Mouse (Mus musculus): ENCODE data around the gene Cnnm2.
A peak's percentile ranks its signal among the peaks of the same experiment; 100 is the strongest.

The Cnnm2 gene

DNA sequence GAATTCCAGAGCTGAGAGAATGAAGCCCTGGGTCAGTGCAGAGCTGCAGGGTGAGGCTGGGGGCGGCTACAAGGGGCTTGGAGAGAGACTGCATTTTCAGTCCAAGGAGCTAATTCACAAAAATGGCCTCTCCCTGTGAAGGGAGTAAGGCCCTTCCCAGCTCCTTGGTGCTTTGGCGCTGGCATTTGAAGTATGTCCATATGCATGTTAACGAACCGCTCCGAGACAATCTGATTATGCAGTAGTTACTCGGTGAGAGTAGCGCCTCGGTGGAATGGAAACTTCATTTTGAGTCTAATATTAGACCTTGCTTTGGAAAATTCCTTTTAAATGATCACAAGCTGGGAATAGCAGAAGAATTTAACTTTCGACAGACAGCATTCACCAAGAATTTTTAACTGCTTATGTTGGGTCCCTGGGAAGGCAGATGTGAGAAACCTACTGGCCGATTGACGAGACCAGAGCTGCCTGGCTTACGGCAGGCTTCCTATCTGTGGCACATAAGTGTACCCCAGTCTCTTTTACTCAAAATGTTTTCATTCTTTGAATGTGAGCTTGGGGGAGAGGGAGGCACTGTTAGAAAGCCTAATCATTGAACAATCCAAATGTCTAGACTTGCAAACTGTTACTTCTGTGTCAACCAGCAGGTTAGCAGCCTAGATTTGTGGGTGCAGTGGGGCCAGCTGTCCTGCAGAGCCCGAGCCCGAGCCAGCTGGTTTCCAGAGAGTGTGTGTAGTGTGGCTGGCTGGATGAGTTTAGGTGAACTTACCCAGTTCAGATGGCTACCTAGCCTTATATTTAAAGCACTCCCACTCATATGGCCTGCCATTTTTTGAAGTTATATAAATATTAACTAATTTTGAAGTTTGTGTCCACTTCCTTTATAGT lies 87.2 kb downstream of the Cnnm2 start:
- no peak for DNase-seq (ENCODE audit: low spot score in 2 of 2)

DNA sequence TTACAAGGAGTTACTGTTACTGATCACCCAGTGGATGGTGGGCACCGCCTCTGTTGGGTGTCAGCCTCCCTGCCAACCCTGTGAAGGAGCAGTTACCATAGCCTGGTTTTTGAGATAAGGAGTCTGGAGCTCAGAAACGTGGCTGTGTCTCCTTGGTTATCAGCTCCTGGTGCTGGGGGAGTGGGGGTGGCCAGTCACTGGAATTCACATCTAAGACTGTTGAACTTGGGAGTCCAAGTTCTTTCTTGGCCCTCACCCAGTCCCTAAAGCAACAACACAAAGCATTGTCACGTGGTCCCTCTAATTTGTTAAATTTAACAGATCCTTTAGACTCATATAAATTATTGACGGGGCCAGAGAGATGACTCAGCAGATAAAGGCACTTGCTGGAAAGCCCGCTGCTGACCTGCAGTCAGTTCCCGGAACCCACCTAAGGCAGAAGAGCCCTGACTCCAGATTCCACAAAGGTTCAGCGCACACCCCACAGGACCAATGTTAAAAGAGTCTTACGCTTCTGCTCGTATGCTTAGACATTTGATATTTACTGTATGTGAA lies 88.1 kb downstream of the Cnnm2 start:
- DNase-seq (ENCODE audit: low spot score in 2 of 2) = no peak

DNA sequence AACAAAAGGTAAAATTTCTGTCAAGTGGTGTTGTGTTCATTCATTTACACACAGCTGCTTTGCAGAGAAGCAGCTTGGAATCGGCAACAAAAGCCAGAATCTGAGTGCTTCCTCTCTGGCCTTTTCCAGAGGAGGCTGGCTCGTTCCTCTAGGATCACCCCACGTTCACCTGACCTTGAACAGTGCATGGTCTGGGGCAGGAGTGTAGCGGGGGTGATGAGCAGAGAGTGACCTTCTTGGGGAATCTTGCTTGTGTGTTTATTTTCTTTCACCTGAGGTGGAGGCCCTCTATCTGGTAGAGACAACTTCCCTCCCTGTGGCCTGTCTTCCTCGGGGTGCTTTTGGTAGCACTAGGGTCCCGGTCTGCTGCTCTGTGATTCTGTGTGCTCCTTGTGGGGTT lies 94.8 kb downstream of the Cnnm2 start:
- no peak for DNase-seq (ENCODE audit: low spot score in 2 of 2)

DNA sequence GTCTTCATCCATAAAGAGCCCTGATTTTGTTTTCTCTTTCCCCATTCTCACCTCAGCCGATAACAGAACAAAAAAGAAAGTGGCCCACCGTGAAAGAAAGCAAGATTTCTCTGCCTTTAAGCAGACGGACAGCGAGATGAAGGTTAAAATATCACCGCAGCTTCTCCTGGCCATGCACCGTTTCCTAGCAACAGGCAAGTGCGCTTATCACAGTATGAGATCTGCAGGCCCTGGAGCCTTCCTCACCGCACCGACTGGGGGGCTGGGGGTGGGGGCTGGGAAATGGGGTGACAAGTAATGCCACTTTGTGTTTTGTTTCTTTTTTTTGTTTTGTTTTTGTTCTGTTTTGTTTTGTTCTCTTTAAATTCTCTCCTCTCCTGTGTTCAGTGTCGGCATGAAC lies 95.4 kb downstream of the Cnnm2 start:
- DNase-seq (ENCODE audit: low spot score in 2 of 2) = no peak

DNA sequence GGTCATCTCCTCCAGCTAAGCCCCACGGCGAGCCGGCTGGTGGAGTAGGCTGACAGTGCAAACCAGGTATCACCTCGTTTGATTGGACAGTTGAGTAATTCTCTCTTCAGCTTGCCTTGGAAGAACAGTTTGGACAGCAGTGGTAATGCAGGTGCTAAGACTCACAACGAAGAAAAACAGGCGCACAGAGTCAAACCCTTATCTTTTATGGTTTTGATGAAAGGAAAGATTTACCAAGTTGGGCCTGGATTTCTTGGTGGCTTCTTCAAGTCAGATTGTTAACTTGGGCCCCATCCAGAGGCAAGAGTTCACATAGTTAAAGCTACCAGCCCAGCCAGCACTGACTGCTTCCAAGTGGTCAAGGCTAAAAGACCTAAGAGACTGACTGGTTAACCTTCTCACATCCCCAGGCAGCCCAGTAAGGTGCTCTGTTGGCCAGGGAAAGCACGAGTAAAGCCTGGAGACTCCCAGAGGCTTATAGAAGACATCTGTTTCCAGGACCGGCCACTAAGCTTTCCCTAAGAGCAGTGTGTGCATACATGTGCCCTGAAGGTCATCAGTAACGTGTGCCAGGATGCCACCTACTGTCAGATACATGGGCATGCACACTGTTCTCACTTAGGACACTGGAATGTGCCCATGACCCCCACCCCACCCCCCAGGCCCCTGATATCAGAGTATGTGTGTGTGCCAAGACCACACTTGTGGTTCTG lies 96.0 kb downstream of the Cnnm2 start:
- no peak for DNase-seq (ENCODE audit: low spot score in 2 of 2)

DNA sequence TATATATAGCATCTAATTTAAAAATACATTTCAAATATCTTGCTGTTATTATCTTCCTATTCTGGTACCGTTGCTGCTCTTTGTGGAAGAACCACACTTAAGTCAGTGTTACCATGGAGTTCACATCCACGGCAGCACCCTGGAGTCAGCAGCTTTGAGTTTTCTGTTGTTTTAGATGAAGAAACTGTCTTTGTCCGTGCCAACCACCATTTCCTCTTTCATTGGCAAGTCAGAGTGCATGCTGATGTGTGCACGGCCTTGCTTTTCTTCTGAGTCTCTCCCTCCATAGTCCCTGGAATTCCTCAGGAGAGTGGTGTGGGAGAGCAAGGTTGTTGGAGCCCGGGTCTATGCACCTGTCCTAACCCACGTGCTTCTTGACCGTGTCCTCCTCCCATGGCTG lies 96.8 kb downstream of the Cnnm2 start:
- DNase-seq (ENCODE audit: low spot score in 2 of 2) = no peak

DNA sequence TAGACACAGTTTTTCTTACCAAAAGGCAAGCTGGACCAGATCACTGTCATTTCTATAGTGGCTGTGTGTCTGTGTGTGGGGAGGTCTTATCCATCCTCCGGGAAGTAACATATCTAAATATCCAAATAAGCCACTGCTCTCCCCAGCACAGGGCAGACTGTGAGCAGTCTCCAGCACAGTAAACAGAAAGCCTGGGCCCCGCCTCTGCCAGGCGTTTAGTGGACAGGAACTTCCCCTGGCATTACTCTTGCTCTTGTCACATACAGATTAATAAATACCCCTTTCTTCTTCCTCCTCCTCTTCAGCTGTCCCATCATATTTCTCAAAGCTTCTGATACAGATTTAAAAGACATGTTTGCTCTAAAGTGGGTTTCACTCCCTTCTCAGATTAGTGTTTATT lies 101.2 kb downstream of the Cnnm2 start:
- DNase-seq (ENCODE audit: low spot score in 2 of 2) = no peak

DNA sequence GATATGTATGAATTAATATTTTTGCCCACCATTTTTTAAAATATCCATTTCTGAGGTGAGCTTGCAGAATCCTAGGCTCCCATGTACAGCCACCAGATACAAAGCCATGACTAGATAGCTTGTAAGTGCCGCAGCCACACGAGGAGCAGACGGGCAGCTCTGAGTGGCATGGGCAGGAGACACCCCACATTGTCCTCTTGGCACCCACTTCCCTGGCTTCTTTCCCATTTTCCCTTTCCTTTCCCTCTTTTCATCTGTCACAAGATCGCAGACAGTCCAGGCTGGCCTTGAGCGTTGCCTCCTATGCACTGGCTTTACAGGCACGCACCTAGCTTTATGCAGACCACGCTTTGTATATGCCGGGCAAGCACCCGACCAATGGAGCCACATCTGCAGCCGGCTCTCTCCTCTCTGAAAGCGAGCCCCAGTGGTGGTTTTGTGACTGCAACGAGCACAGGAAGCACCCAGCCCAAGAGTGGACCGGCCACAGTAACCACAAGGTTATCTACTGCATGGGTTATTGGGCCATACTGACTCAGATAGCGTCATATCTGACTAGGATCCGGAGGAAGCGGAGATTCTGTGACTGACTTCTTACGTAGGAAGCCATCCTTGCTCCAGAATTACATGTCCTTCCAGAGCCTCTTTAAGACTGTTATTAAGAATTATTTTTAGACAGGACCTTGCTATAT lies 102.0 kb downstream of the Cnnm2 start:
- DNase-seq (ENCODE audit: low spot score in 2 of 2) = no peak

DNA sequence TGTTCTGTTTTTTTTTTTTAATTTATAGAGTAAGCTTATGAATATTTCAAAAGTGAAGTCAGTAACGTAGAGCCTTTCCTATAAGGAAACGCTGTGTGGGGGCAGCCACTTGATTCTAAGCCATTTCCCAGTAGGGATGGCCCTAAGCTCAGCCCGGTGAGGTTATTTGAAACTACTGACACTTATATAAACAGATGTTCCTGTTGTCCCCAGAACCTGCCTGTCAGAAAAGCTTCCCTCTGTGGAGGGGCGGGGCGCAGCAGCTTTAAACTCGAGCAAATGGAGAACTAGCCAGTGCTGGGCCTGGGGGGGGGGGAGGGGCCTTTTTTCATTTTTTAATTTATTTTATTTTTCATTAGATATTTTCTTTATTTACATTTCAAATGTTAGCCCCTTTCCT lies 102.7 kb downstream of the Cnnm2 start:
- DNase-seq (ENCODE audit: low spot score in 2 of 2) = no peak

DNA sequence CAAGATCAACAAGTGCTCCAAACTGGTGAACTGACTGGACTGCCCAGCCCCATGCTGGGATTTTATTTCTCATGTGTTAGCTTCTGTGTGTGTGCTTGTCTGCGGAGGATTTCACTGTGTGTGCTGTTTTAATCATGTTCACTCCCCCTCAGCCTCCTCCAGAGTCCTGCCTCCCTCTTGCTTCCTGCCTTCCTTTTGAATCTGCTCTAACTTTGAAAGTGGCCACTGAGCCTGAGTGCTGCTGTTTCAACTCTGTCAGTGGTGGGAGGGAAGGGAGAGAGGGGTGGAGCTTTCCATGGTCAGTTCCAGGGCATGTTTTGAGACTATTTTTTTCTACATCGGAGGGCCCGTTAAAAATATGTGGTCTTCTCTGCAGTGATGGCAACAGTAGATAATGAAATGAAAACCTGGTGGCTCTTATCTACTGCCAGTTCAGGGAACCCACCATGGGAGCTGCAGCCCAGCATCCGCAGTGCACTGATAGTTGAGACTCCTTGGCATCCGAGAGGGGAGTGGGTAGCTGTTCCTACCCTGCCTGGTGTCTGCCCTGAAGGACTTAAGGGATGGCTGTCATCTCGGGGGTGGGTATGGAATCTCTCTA lies 103.4 kb downstream of the Cnnm2 start:
- no peak for DNase-seq (ENCODE audit: low spot score in 2 of 2)

DNA sequence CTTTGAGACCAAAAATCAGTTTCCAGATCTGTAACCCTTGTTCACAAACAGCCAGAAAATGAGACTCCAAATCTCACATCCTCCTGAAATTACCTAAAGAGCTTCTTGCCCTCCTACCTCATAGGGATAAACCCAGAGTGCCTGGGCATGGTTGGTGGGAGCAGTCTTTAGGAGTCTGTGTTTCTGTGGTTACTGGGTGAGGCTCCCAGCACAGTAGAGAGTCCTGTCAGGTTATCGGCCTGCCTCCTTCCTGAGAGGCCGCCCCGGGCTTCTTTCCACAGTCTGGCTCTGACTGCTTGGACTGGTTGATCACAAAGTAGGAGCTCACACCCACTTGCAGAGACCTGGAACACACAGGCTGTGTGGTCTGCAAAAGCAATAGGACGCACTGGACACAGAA lies 104.0 kb downstream of the Cnnm2 start:
- DNase-seq (ENCODE audit: low spot score in 2 of 2) = no peak

DNA sequence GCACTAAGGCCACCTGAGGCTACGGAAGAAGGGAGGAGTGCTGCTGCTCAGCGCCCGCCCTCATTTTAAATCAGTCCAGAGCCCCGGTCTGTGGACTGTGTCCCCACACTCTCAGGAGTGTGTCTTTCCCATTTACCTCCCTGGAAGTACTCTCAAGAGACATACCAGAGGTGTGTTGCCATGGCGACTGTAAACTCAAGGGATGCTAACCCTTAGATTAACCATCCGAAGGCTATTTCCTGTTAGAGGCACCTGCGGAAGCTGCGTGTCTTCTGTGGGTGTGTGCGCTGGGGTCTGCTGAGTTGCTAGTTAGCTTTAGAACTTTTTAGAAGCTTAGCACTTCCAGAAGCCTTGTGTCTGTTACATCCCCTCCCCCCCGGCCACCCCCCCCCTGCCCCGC lies 107.7 kb downstream of the Cnnm2 start:
- no peak for DNase-seq (ENCODE audit: low spot score in 2 of 2)

DNA sequence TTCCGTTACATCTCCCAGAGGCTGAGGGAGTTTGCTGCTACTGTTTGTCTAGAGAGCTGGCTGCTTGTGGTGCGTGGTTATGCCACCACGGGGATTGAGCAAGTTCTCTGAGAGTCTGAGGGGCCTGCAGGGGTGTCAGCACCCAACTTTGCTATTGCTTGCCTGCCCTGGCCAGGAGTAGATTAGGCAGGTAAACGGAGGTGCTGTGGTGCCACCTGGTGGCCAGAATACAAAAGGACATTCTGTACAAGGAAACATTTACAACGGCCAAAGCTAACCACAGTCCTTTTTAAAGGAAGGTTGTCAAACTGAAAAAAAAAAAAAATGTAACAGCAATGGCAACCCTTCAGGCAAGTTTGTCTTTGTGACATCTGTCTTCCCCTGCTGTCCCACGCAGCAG lies 108.1 kb downstream of the Cnnm2 start:
- DNase-seq (ENCODE audit: low spot score in 2 of 2) = peak; percentile 90 to 92

DNA sequence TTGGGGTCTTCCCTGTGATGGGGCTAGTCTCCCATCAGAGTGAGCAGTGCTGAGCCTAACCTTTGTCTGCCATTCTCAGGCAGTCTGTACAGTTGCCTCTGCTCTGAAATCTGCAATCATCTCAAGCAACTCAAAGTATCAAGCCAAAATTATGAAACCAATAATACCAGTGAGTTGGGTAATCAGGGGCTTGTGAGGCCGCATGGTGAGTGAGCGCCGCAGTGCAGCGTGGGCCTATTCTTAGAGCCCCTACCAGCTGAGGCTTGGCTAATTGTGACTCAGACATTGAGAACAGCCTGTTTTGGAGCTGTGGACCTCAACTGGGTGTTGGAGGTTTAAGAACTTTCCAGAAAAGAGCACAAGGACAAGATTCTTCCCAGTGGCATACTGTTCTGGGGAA lies 109.7 kb downstream of the Cnnm2 start:
- DNase-seq (ENCODE audit: low spot score in 2 of 2) = no peak

DNA sequence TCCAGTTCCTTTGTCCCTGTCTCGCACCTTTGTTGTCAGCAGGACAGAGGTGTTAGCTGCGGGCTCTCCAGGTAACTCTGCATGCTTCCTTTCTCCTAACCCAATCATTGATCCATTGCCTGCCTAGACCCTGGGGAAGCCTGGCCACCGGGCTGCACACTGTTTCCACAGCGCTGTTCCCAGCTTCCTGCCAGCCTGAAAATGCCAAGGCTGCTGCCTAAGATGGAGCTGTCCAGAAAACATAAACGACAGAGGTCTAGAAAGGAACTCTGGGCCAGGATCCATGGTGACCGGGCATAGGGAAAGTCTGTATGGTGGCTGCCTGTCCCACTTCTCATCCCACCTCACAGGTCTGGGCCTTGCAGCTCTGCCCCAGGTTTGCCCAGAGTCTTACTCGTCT lies 110.3 kb downstream of the Cnnm2 start:
- no peak for DNase-seq (ENCODE audit: low spot score in 2 of 2)

DNA sequence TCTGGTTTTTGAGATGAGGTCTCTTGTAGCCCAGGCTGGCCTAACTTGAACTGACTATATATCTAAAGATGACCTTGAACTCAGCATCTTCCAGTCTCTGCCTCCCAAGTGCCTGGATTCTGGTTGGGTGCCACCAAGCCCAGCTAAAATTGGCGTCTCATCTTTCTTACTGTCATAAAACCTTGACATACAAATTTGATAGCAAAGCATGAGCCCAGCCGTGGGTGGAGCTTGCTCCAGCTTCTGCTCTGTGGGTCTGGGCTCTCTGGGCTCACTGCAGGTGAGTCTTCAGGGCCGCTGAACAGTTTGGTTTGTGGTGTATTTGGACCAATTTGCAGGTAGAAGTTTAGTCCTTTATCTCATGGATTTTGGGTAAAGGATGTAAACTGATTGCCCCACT lies 112.5 kb downstream of the Cnnm2 start:
- DNase-seq (ENCODE audit: low spot score in 2 of 2) = no peak

DNA sequence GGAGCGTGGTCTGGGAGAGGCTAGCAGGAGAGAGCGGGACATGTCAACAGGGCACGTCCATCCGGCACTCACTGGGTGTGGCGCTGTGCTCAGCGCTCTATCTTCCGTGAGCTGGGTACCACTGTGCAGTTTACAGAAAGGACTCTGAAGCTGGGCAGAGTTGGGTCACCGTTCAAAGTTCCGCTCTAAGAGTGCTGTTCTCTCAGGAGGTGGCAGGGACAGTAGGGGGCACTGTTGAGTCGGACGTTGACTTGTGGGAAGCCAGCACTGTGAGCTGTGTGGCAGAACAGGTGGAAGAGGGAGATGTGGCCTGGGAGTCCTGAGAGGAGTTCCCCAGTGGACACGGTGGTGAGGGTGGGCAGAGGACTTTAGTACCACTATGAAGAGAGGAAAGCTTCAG lies 114.4 kb downstream of the Cnnm2 start:
- peak; percentile 89 to 92 for DNase-seq (ENCODE audit: low spot score in 2 of 2)

DNA sequence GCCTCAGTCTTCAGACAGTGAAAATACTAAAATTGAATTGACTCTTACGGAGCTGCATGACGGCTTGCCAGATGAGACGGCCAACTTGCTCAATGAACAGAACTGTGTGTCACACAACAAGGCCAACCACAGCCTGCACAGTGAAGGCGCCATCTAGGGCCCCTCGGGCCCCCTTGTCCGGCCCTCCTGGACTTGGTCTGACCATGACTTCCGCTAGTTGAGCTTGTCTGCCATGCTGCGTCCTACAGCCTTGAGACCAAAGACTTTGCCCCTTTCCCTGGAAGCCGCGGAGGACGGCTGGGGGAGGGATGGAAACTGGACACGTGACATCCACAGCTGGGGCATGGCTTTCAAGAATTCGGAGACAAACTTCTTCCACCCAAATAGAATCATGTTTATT lies 116.5 kb downstream of the Cnnm2 start:
- no peak for DNase-seq (ENCODE audit: low spot score in 2 of 2)

DNA sequence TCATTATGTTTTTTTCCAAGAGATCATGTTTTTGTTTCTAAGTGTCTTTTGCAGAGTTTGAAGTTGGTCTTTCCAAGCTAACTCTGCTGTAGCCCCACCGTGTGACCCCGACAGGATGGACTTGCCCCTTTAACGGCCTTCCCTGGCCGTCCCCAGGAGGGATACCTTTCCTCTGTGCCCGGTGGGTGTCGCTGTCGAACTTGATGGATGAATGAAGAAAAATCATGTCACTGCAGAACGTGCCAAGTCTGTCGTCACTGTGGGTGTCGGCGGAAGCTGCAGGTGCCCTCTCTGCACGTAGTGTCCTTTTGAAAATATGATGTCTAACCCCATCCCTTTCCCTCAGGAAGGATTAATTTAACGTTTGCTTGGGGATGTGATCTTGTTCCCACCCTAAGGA lies 117.0 kb downstream of the Cnnm2 start:
- DNase-seq (ENCODE audit: low spot score in 2 of 2) = peak; percentile 65

DNA sequence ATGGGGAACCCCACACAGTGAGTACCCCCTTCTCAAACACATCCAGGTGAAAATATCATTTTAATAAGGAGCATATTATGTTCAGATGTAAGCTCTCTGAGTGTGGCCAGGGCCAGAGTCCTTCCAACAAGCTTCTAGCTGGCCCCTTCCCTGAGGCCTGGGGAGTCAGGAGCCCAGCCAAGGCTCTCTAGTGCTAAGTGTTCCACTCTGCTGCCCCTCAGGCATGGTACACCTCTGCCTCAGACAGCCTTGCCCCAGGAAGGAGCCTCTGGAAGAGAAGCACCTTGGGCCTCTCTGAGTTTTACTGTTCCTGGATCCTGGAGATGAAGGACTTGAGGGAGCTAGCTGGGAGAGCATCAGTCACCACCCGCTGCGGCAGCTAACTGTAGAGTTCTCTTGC lies 118.5 kb downstream of the Cnnm2 start:
- DNase-seq (ENCODE audit: low spot score in 2 of 2) = no peak

DNA sequence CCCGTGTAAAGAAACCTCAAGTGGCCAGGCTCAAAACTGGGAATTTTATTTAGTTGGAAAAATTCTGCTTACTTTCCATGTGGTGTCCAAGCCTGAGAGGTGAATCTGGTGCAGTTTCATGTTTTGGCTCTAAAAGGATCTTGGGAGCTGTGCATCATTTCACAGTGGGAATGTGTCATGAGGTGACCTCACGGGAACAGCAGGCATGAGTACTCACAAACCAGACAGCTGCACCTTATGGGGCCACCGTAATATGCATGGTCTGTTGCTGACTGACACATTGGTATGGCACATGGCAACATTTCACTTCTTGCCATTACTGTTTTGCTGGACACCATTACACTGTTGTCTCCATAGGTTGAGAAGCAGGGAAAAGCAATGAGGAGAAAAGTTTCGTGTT lies 124.0 kb downstream of the Cnnm2 start:
- no peak for DNase-seq (ENCODE audit: low spot score in 2 of 2)

DNA sequence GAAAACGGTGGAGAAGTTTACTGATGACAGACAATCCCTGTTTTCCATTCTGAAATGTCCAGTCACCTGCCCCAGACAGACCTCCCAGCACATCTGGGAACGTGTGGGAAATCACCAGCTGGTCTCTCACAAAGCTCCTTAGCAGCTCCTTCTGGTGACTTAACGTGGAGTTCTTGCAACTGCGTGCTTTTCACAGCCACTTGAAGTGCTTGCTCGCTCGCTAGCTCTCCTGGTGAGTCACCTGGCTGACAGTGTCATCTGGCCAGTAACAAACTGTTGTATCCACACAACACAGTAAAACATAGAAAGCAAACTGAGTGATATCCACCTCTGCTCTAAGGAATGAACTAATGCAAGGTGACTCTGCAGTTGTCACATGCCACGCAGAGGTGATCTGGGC lies 125.4 kb downstream of the Cnnm2 start:
- no peak for DNase-seq (ENCODE audit: low spot score in 2 of 2)

Measured in right cerebral cortex, adult 2 months (tissue).